Mouse (Mus musculus): ENCODE data around the gene Nfatc3. TPM values are rescaled to one million over a fixed set of nuclear protein-coding genes. Genes with fewer than 3 reads are reported as not detected.

Gene Nfatc3
- polyA plus RNA-seq, 1 experiment from 2014 or later = 7.8 TPM

GRCm38 (mm10) chr8:106149801-106150652 is 91.4 kb downstream of the Nfatc3 start, which contains the start of gene Pla2g15:
Gene Pla2g15 (plus strand): TSS chr8:106150399.
- Histone ChIP-seq H3K4me3 (replicated peaks) (peak within 1 kb of the TSS; percentile 63), H3K27me3 (replicated peaks) (no peaks in the 10 kb centered on the region), H3K9me3 (no peaks in the 10 kb centered on the region), H3K4me2 (peak within 1 kb of the TSS; percentile 80), H3K4me1 (peaks cover 7% of the 10 kb centered on the region; the same call in 1 of the 2 replicates), H3K9ac (peak within 1 kb of the TSS; percentile 45), H3K36me3 (no peaks in the 10 kb centered on the region), H3K27ac (peak within 1 kb of the TSS; percentile 45; the same call in 1 of the 2 replicates)
- under 1% methylated on average over 38 of the region's 38 CpGs for WGBS
- ATAC-seq (ENCODE audit: insufficient read depth, low FRiP score, low read depth) = peak; percentile 96

GRCm38 (mm10) chr8:106150653-106151000 is 92.0 kb downstream of the Nfatc3 start:
- no peaks in the 10 kb centered on the region for H3K27me3 ChIP-seq (replicated peaks)
- H3K4me3 ChIP-seq (replicated peaks) = peak overlapping the region; percentile 63
- no peaks in the 10 kb centered on the region for H3K9me3 ChIP-seq
- no peaks in the 10 kb centered on the region for H3K36me3 ChIP-seq
- H3K4me1 ChIP-seq = peaks cover 7% of the 10 kb centered on the region; the same call in 1 of the 2 replicates
- H3K27ac ChIP-seq = no peak overlapping the region
- 18% methylated on average over 8 of the region's 8 CpGs for WGBS
- H3K4me2 ChIP-seq = peak overlapping the region; percentile 80
- H3K9ac ChIP-seq = peak overlapping the region; percentile 45
- no peak for ATAC-seq (ENCODE audit: insufficient read depth, low FRiP score, low read depth)

DNA sequence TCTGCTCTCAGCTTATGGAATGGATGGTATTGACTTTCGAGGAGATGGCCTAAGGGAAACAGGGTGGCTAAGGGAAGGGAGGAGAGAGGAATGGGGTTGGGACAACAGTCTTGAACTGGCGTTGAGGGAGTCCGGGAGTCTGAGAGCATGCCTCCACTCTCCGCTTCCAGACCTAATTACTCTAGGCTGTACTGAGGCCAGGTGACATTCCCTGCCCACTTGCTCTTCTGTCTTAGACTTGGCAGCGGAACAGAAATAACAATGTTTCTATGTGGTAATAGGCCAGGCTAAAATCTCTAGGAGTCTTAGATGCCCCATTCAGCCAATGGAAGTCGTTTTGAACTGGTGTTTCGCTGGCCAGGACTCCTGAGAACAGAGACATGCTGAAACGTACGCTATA is 92.4 kb downstream of the Nfatc3 start:
- no peak for ATAC-seq (ENCODE audit: insufficient read depth, low FRiP score, low read depth)
- Histone ChIP-seq H3K4me1 (peaks cover 7% of the 10 kb centered on the region; the same call in 1 of the 2 replicates), H3K9ac (peak overlapping the region; percentile 45; the same call in 1 of the 2 replicates), H3K27me3 (replicated peaks) (no peaks in the 10 kb centered on the region), H3K4me3 (replicated peaks) (peak overlapping the region; percentile 63), H3K36me3 (no peaks in the 10 kb centered on the region), H3K4me2 (peak overlapping the region; percentile 80), H3K27ac (no peak overlapping the region), H3K9me3 (no peaks in the 10 kb centered on the region)
- WGBS = 70% methylated on average over 9 of the region's 9 CpGs

GRCm38 (mm10) chr8:106152876-106153275 is 94.2 kb downstream of the Nfatc3 start:
- 69% methylated on average over 4 of the region's 4 CpGs for WGBS

GRCm38 (mm10) chr8:106157419-106157818 is 98.8 kb downstream of the Nfatc3 start:
- H3K36me3 ChIP-seq = peaks cover 4% of the 10 kb centered on the region; the same call in 1 of the 2 replicates
- no peak for ATAC-seq (ENCODE audit: insufficient read depth, low FRiP score, low read depth)
- H3K9me3 ChIP-seq = no peaks in the 10 kb centered on the region
- H3K4me3 ChIP-seq (replicated peaks) = no peak overlapping the region
- no peaks in the 10 kb centered on the region for H3K4me1 ChIP-seq
- no peak overlapping the region for H3K27ac ChIP-seq
- WGBS = 84% methylated on average over 1 of the region's 1 CpGs
- no peak overlapping the region for H3K4me2 ChIP-seq
- no peaks in the 10 kb centered on the region for H3K27me3 ChIP-seq (replicated peaks)
- H3K9ac ChIP-seq = no peak overlapping the region

More at GRCm38 (mm10) chr8:106152876-106153275, 94.2 kb downstream of the Nfatc3 start:
- H3K4me2 ChIP-seq = no peak overlapping the region
- peaks cover 7% of the 10 kb centered on the region; the same call in 1 of the 2 replicates for H3K4me1 ChIP-seq
- no peaks in the 10 kb centered on the region for H3K9me3 ChIP-seq
- H3K27me3 ChIP-seq (replicated peaks) = no peaks in the 10 kb centered on the region
- no peaks in the 10 kb centered on the region for H3K36me3 ChIP-seq
- no peak overlapping the region for H3K9ac ChIP-seq
- H3K4me3 ChIP-seq (replicated peaks) = no peak overlapping the region
- no peak overlapping the region for H3K27ac ChIP-seq
- ATAC-seq (ENCODE audit: insufficient read depth, low FRiP score, low read depth) = no peak

- H3K27me3 ChIP-seq (replicated peaks) = no peaks in the 10 kb centered on the region
- peaks cover 10% of the 10 kb centered on the region; the same call in 1 of the 2 replicates for H3K36me3 ChIP-seq
- no peak for ATAC-seq (ENCODE audit: insufficient read depth, low FRiP score, low read depth)
- H3K9ac ChIP-seq = no peak overlapping the region
- no peak overlapping the region for H3K4me2 ChIP-seq
- H3K4me3 ChIP-seq (replicated peaks) = no peak overlapping the region
- no peaks in the 10 kb centered on the region for H3K9me3 ChIP-seq
- WGBS = 91% methylated on average over 10 of the region's 10 CpGs
- H3K4me1 ChIP-seq = no peaks in the 10 kb centered on the region
- H3K27ac ChIP-seq = no peak overlapping the region
These were observed 99.7 kb downstream of the Nfatc3 start for GRCm38 (mm10) chr8:106158381-106158780.

DNA sequence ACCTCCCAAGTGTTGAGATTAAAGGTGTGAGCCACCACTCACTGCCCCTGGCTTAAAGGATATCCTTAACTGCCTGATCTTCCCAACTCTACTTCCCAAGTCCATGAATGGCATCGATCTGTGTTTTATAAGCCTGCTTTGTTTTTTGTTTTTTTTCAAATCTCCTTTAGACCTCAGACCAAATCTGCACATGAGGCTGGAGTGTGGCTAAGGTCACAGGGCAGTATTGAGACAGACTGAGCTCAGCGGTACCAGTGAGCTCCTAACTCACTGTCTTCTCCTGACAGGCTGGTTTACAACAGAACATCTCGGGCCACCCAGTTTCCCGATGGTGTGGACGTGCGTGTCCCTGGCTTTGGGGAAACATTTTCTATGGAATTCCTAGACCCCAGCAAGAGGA is 101.2 kb downstream of the Nfatc3 start:
- no peak overlapping the region for H3K9ac ChIP-seq
- 86% methylated on average over 6 of the region's 6 CpGs for WGBS
- no peaks in the 10 kb centered on the region for H3K27me3 ChIP-seq (replicated peaks)
- H3K4me1 ChIP-seq = no peaks in the 10 kb centered on the region
- ATAC-seq (ENCODE audit: insufficient read depth, low FRiP score, low read depth) = no peak
- peaks cover 15% of the 10 kb centered on the region; the same call in 1 of the 2 replicates for H3K36me3 ChIP-seq
- no peak overlapping the region for H3K4me2 ChIP-seq
- H3K27ac ChIP-seq = no peak overlapping the region
- H3K4me3 ChIP-seq (replicated peaks) = no peak overlapping the region
- H3K9me3 ChIP-seq = no peaks in the 10 kb centered on the region

- Histone ChIP-seq H3K4me3 (replicated peaks) (no peak overlapping the region), H3K36me3 (peaks cover 15% of the 10 kb centered on the region; the same call in 1 of the 2 replicates), H3K27ac (no peak overlapping the region), H3K4me2 (no peak overlapping the region), H3K9me3 (no peaks in the 10 kb centered on the region), H3K4me1 (0 out of 2 replicates have a peak, but pooled peaks cover 2% of the 10 kb centered on the region), H3K27me3 (replicated peaks) (no peaks in the 10 kb centered on the region), H3K9ac (no peak overlapping the region)
- 91% methylated on average over 9 of the region's 9 CpGs for WGBS
- ATAC-seq (ENCODE audit: insufficient read depth, low FRiP score, low read depth) = no peak
These were observed 104.6 kb downstream of the Nfatc3 start for GRCm38 (mm10) chr8:106163251-106163650.

- no peak overlapping the region for H3K4me2 ChIP-seq
- no peak overlapping the region for H3K9ac ChIP-seq
- ATAC-seq (ENCODE audit: insufficient read depth, low FRiP score, low read depth) = no peak
- H3K27me3 ChIP-seq (replicated peaks) = no peaks in the 10 kb centered on the region
- no peak overlapping the region for H3K4me3 ChIP-seq (replicated peaks)
- H3K27ac ChIP-seq = no peak overlapping the region
- WGBS = 35% methylated on average over 4 of the region's 4 CpGs
- H3K4me1 ChIP-seq = 0 out of 2 replicates have a peak, but pooled peaks cover 6% of the 10 kb centered on the region
- no peaks in the 10 kb centered on the region for H3K9me3 ChIP-seq
- H3K36me3 ChIP-seq = peaks cover 15% of the 10 kb centered on the region; the same call in 1 of the 2 replicates
These were observed 106.8 kb downstream of the Nfatc3 start for GRCm38 (mm10) chr8:106165460-106165859.

GRCm38 (mm10) chr8:106168356-106169016 is 109.8 kb downstream of the Nfatc3 start, which contains the start of gene Slc7a6:
Gene Slc7a6 (plus strand): TSS chr8:106168857.
- H3K27me3 ChIP-seq (replicated peaks) = no peaks in the 10 kb centered on the region
- peak within 1 kb of the TSS; percentile 88 for H3K4me2 ChIP-seq
- under 1% methylated on average over 59 of the region's 59 CpGs for WGBS
- peak within 1 kb of the TSS; percentile 73 for H3K27ac ChIP-seq
- H3K4me1 ChIP-seq = 0 out of 2 replicates have a peak, but pooled peaks cover 6% of the 10 kb centered on the region
- no peaks in the 10 kb centered on the region for H3K9me3 ChIP-seq
- peak within 1 kb of the TSS; percentile 76 for H3K4me3 ChIP-seq (replicated peaks)
- 0 out of 2 replicates have a peak, but pooled peaks cover 3% of the 10 kb centered on the region for H3K36me3 ChIP-seq
- H3K9ac ChIP-seq = peak within 1 kb of the TSS; percentile 57
- ATAC-seq (ENCODE audit: insufficient read depth, low FRiP score, low read depth) = peak; percentile 87

- peak overlapping the region; percentile 57 for H3K9ac ChIP-seq
- H3K9me3 ChIP-seq = no peaks in the 10 kb centered on the region
- H3K36me3 ChIP-seq = no peaks in the 10 kb centered on the region
- H3K27me3 ChIP-seq (replicated peaks) = no peaks in the 10 kb centered on the region
- H3K4me2 ChIP-seq = peak overlapping the region; percentile 88
- 0 out of 2 replicates have a peak, but pooled peaks cover 6% of the 10 kb centered on the region for H3K4me1 ChIP-seq
- H3K27ac ChIP-seq = peak overlapping the region; percentile 73
- peak overlapping the region; percentile 76 for H3K4me3 ChIP-seq (replicated peaks)
- peak; percentile 63 for ATAC-seq (ENCODE audit: insufficient read depth, low FRiP score, low read depth)
- WGBS = under 1% methylated on average over 54 of the region's 54 CpGs
These were observed 110.6 kb downstream of the Nfatc3 start for GRCm38 (mm10) chr8:106169017-106169933.

Measured in stomach, embryonic 15.5 days (tissue).